Comparison of ENCODE assay signal across 13 mouse cellular contexts in genomic region chr8:45737266-45737665, GRCm38 (mm10).
"Had no signal": no experiment of that assay in that cellular context is flagged by ENCODE, and none has a peak within 500 bp of the region (broad histone marks: within the 10 kb centered on the region; RNA-seq: fewer than 3 reads in every experiment).

No protein-coding gene starts in this region.

- H3K9ac ChIP-seq: lung, embryonic 14.5 days; midbrain, embryonic 12.5 days; neural tube, embryonic 13.5 days had no signal

- H3K27me3 ChIP-seq: megakaryocyte, embryonic 14.5 days; midbrain, embryonic 12.5 days; neural tube, embryonic 13.5 days had no signal

- H3K4me2 ChIP-seq: liver, embryonic 11.5 days; lung, embryonic 14.5 days; midbrain, embryonic 12.5 days; neural tube, embryonic 13.5 days had no signal

- H3K9me3 ChIP-seq: limb, embryonic 10.5 days; megakaryocyte, embryonic 14.5 days; midbrain, embryonic 12.5 days; neural tube, embryonic 13.5 days had no signal

- H3K36me3 ChIP-seq: limb, embryonic 10.5 days had no signal

- H3K27ac ChIP-seq: left cerebral cortex, adult 2 months; limb, embryonic 10.5 days; macrophage; midbrain, embryonic 12.5 days; neural tube, embryonic 13.5 days had no signal

- H3K4me1 ChIP-seq: limb, embryonic 10.5 days; megakaryocyte, embryonic 14.5 days; neural tube, embryonic 13.5 days had no signal

- ATAC-seq: midbrain, embryonic 16.5 days had no signal

- H3K4me3 ChIP-seq: left cerebral cortex, adult 2 months; limb, embryonic 10.5 days; megakaryocyte, embryonic 14.5 days; midbrain, embryonic 12.5 days; neural tube, embryonic 13.5 days had no signal

- DNase-seq: kidney, postnatal 14 days; lung, embryonic 14.5 days; lung, postnatal 10 days; right cerebral cortex, postnatal 25 days; thymus, postnatal 36 days had no signal
